Mouse (Mus musculus) lung, postnatal 0 days (tissue): ENCODE results near the gene Nipal4.

Experiments used
- CTCF ChIP-seq: IDR thresholded peaks from 2 replicates; pipeline ENCODE4 v1.5.1; 2016; ENCODE audit warnings: antibody characterized with exemption, mild to moderate bottlenecking
- EP300 ChIP-seq: IDR thresholded peaks from 2 replicates; pipeline ENCODE4 v1.6.1; 2016; ENCODE audit warnings: antibody characterized with exemption, mild to moderate bottlenecking, control low read depth

DNA sequence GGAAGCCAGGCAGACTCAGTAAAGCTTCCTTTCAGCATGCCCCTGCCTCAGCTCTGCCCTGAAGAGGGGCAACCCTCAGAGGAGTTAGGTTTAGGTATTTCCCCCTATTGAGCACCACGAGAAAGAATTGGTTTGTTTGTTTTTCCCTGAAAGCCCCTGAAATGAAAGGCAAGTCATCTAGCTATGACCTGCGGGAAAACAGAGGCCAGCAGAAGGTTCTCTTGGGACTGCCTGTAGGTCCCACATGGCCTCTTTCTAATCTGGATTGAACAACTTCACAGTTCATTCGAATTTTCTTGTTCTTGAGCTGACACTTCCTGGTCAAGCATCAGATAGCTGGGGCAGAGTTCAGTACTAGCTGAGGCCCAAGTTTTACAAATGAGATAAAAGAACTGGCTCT, 45.5 kb upstream of the Nipal4 start:
- TF ChIP-seq CTCF = no peak
- TF ChIP-seq EP300 = no peak
